Mouse (Mus musculus) embryo, embryonic 10.5 days (tissue): ENCODE data around the gene Stk35.

Experiments used
- DNase-seq: peaks from one replicate; pipeline ENCODE4 v3.0.0-alpha.2; 2015; ENCODE audit warnings: low spot score

The Stk35 gene

GRCm38 (mm10) chr2:129800271-129800903 is at the start of gene Stk35:
Gene Stk35, plus strand, starts transcription at chr2:129800517.
- peak; percentile 95 for DNase-seq

GRCm38 (mm10) chr2:129782046-129782445 is 18.3 kb upstream of the Stk35 start:
- no peak for DNase-seq

- no peak for DNase-seq
These were observed 3.8 kb upstream of the Stk35 start for GRCm38 (mm10) chr2:129796501-129796900.

- no peak for DNase-seq
These were observed 2.6 kb upstream of the Stk35 start for GRCm38 (mm10) chr2:129797709-129798108.

GRCm38 (mm10) chr2:129798410-129798809 is 1.9 kb upstream of the Stk35 start:
- DNase-seq = no peak

- DNase-seq = no peak
These were observed 550 bp downstream of the Stk35 start for GRCm38 (mm10) chr2:129800904-129801230.

- peak; percentile 91 for DNase-seq
These were observed 1.1 kb downstream of the Stk35 start for GRCm38 (mm10) chr2:129801231-129802029.

- DNase-seq = no peak
These were observed 5.2 kb downstream of the Stk35 start for GRCm38 (mm10) chr2:129805486-129805885.

GRCm38 (mm10) chr2:129806486-129806885 is 6.2 kb downstream of the Stk35 start:
- DNase-seq = no peak

- no peak for DNase-seq
These were observed 10.2 kb downstream of the Stk35 start for GRCm38 (mm10) chr2:129810563-129810962.

- DNase-seq = no peak
These were observed 13.7 kb downstream of the Stk35 start for GRCm38 (mm10) chr2:129814033-129814432.

- no peak for DNase-seq
These were observed 14.8 kb downstream of the Stk35 start for GRCm38 (mm10) chr2:129815076-129815475.

- no peak for DNase-seq
These were observed 17.4 kb downstream of the Stk35 start for GRCm38 (mm10) chr2:129817603-129818257.

GRCm38 (mm10) chr2:129818868-129819267 is 18.6 kb downstream of the Stk35 start:
- DNase-seq = no peak

- DNase-seq = no peak
These were observed 19.2 kb downstream of the Stk35 start for GRCm38 (mm10) chr2:129819531-129819930.

- DNase-seq = no peak
These were observed 19.6 kb downstream of the Stk35 start for GRCm38 (mm10) chr2:129819951-129820350.

- no peak for DNase-seq
These were observed 20.7 kb downstream of the Stk35 start for GRCm38 (mm10) chr2:129821021-129821420.

GRCm38 (mm10) chr2:129821568-129821967 is 21.3 kb downstream of the Stk35 start:
- no peak for DNase-seq

GRCm38 (mm10) chr2:129823310-129823709 is 23.0 kb downstream of the Stk35 start:
- no peak for DNase-seq

GRCm38 (mm10) chr2:129824254-129824653 is 23.9 kb downstream of the Stk35 start:
- DNase-seq = no peak

GRCm38 (mm10) chr2:129826141-129826540 is 25.8 kb downstream of the Stk35 start:
- DNase-seq = no peak

- DNase-seq = no peak
These were observed 32.7 kb downstream of the Stk35 start for GRCm38 (mm10) chr2:129832993-129833392.

- no peak for DNase-seq
These were observed 33.9 kb downstream of the Stk35 start for GRCm38 (mm10) chr2:129834221-129834620.
